Mouse (Mus musculus) heart, embryonic 15.5 days (tissue): ENCODE measurements around the gene Gprasp1. TPM values are rescaled to one million over a fixed set of nuclear protein-coding genes. Genes with fewer than 3 reads are reported as not detected.
"Not testable (repeated sequence)": the region's sequence is repeated elsewhere in the genome, so short reads cannot be mapped to it uniquely, and the experiment has no call there.

Source experiments
- ATAC-seq: fragments of 200-750 bp; cut with Nextera tagmentation; replicated peaks from 2 replicates; pipeline ENCODE4 v1.8.0; 2017; ENCODE audit warnings: low read depth, moderate TSS enrichment; ENCODE audit not compliant: insufficient number of reproducible peaks, insufficient read depth, low FRiP score
- H3K27ac ChIP-seq: fragments of 300-500 bp; sonication (generic); 2 replicates; pipeline ENCODE4 v1.5.1; 2015; ENCODE audit warnings: mild to moderate bottlenecking, inconsistent platforms
- H3K27me3 ChIP-seq: fragments of 300-500 bp; sonication (generic); 2 replicates; pipeline ENCODE4 v1.6.1; 2015; ENCODE audit warnings: inconsistent platforms
- H3K36me3 ChIP-seq: fragments of 300-500 bp; sonication (generic); 2 replicates; pipeline ENCODE4 v1.6.1; 2015; ENCODE audit warnings: mild to moderate bottlenecking, inconsistent platforms
- H3K4me1 ChIP-seq: fragments of 300-500 bp; sonication (generic); replicated peaks from 2 replicates; pipeline ENCODE4 v1.6.1; 2015; ENCODE audit warnings: inconsistent platforms
- H3K4me2 ChIP-seq: fragments of 300-500 bp; sonication (generic); 2 replicates; pipeline ENCODE4 v1.6.1; 2015; ENCODE audit warnings: inconsistent platforms, mild to moderate bottlenecking, moderate library complexity
- H3K4me3 ChIP-seq: fragments of 300-500 bp; sonication (generic); 2 replicates; pipeline ENCODE4 v1.5.1; 2015; ENCODE audit warnings: mild to moderate bottlenecking, inconsistent platforms
- H3K9ac ChIP-seq: fragments of 300-500 bp; sonication (generic); 2 replicates; pipeline ENCODE4 v1.6.1; 2015; ENCODE audit warnings: mild to moderate bottlenecking, inconsistent platforms
- H3K9me3 ChIP-seq: fragments of 300-500 bp; sonication (generic); replicated peaks from 2 replicates; pipeline ENCODE4 v1.6.1; 2016; ENCODE audit warnings: inconsistent platforms
- WGBS: fragments of 180-500 bp; shearing (Covaris S2); methylation state at CpG from one replicate; pipeline ENCODE4 v1.1.7; 2015; ENCODE audit warnings: mixed read lengths; 5-methylcytosine and 5-hydroxymethylcytosine counted together
- polyA plus RNA-seq: library from polyadenylated mRNA; unstranded; fragments of >200 nt; fragmentation: Nextera tagmentation; extraction: Ambion mirVana; gene quantifications from 2 replicates; pipeline ENCODE4 v1.2.1, GENCODE M21; 2015

Gene Gprasp1
- 26.1 and 35.1 TPM in 2 replicates for polyA plus RNA-seq

GRCm38 (mm10) chrX:135742304-135743055, at the start of gene Gprasp1, which contains the start of gene Armcx5:
Gene Gprasp1, plus strand, starts transcription at chrX:135742733.
Gene Armcx5, plus strand, starts transcription at chrX:135742733.
- H3K36me3 ChIP-seq, result peaks cover 2% of the 10 kb centered on the region; the same call in 1 of the 2 replicates
- H3K9ac ChIP-seq, result peak within 1 kb of the TSS; percentile 69
- 13% methylated on average over 48 of the region's 48 CpGs for WGBS
- H3K27me3 ChIP-seq, result no peaks in the 10 kb centered on the region
- 0 out of 2 replicates have a peak, but pooled peaks cover 3% of the 10 kb centered on the region for H3K4me1 ChIP-seq
- ATAC-seq, result peak; percentile 83
- peak within 1 kb of the TSS; percentile 61 for H3K4me2 ChIP-seq
- no peaks in the 10 kb centered on the region for H3K9me3 ChIP-seq
- peak within 1 kb of the TSS; percentile 70 for H3K27ac ChIP-seq
- peak within 1 kb of the TSS; percentile 64 for H3K4me3 ChIP-seq

DNA sequence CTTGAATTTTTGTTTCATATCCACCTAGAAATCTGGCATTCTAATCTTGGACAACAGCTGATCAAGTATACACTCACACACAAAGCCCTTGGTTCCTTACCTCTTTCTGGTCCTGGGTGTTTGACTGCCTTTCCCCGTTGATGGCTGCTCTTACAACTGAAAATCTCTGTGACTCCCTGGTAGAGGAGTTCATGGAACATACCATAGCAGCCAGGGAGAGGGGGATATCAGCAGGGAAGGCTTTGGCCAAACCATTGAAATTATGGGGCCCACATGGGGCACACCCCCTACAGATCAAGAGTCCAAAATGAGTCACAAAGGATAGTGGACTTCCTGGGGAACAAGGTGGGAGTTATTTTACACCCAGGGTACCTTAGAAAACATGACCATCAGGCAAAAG, 48.9 kb upstream of the Gprasp1 start, which contains the start of gene Tcp11x2:
Gene Tcp11x2, minus strand, starts transcription at position 158 of the 400 bp plus-strand sequence.
- H3K4me3 ChIP-seq, result no peak within 1 kb of the TSS
- H3K27me3 ChIP-seq, result no peaks in the 10 kb centered on the region
- no peak within 1 kb of the TSS for H3K4me2 ChIP-seq
- WGBS, result 40% methylated on average over 1 of the region's 1 CpGs
- no peak within 1 kb of the TSS for H3K27ac ChIP-seq
- H3K36me3 ChIP-seq, result no peaks in the 10 kb centered on the region
- H3K9ac ChIP-seq, result no peak within 1 kb of the TSS
- no peaks in the 10 kb centered on the region for H3K9me3 ChIP-seq
- H3K4me1 ChIP-seq, result no peaks in the 10 kb centered on the region
- ATAC-seq, result no peak

GRCm38 (mm10) chrX:135703111-135703510, 39.4 kb upstream of the Gprasp1 start:
- WGBS, result 82% methylated on average over 1 of the region's 1 CpGs
- Histone ChIP-seq H3K4me2 (no peak overlapping the region), H3K27ac (no peak overlapping the region), H3K9ac (no peak overlapping the region), H3K27me3 (no peaks in the 10 kb centered on the region), H3K9me3 (no peaks in the 10 kb centered on the region), H3K4me1 (no peaks in the 10 kb centered on the region), H3K4me3 (no peak overlapping the region), H3K36me3 (no peaks in the 10 kb centered on the region)
- ATAC-seq, result no peak

- H3K36me3 ChIP-seq, result no peaks in the 10 kb centered on the region
- H3K4me3 ChIP-seq, result no peak overlapping the region
- ATAC-seq, result no peak
- WGBS, result 32% methylated on average over 2 of the region's 2 CpGs
- no peaks in the 10 kb centered on the region for H3K9me3 ChIP-seq
- no peak overlapping the region for H3K27ac ChIP-seq
- H3K27me3 ChIP-seq, result no peaks in the 10 kb centered on the region
- H3K4me1 ChIP-seq, result no peaks in the 10 kb centered on the region
- no peak overlapping the region for H3K9ac ChIP-seq
- no peak overlapping the region for H3K4me2 ChIP-seq
Measured at GRCm38 (mm10) chrX:135704349-135704748, 38.2 kb upstream of the Gprasp1 start.

DNA sequence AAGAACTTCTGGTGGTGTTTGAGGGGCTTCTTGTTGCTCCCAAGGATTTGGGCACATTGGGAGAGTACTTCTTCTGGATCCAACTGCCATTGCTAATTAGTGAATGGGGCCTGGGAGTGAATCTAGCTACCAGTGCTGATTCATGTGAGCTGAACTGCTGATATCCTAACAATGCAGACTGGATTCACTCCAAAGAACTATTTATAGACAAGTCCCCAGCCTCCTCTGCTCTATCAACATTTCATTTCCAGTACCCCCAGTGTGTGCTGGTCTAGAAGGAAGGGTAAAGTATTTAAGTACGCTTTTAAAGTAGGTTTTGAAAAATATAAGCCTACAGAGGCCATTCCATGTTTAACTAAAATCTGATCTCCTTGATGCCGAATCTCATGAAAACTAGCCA, 29.7 kb upstream of the Gprasp1 start:
- H3K4me1 ChIP-seq, result no peaks in the 10 kb centered on the region
- 56% methylated on average over 2 of the region's 2 CpGs for WGBS
- H3K36me3 ChIP-seq, result no peaks in the 10 kb centered on the region
- no peak overlapping the region for H3K4me3 ChIP-seq
- no peak for ATAC-seq
- H3K27me3 ChIP-seq, result no peaks in the 10 kb centered on the region
- no peak overlapping the region for H3K4me2 ChIP-seq
- H3K9me3 ChIP-seq, result no peaks in the 10 kb centered on the region
- peak overlapping the region; percentile 67 for H3K27ac ChIP-seq
- H3K9ac ChIP-seq, result no peak overlapping the region

- H3K9ac ChIP-seq, result no peak within 1 kb of the TSS
- H3K4me2 ChIP-seq, result no peak within 1 kb of the TSS
- no peaks in the 10 kb centered on the region for H3K36me3 ChIP-seq
- no peaks in the 10 kb centered on the region for H3K9me3 ChIP-seq
- no peak within 1 kb of the TSS for H3K27ac ChIP-seq
- no peaks in the 10 kb centered on the region for H3K27me3 ChIP-seq
- no peak within 1 kb of the TSS for H3K4me3 ChIP-seq
- no peak for ATAC-seq
- H3K4me1 ChIP-seq, result no peaks in the 10 kb centered on the region
- WGBS, result 83% methylated on average over 10 of the region's 10 CpGs
Measured at GRCm38 (mm10) chrX:135725161-135725560, 17.4 kb upstream of the Gprasp1 start, which contains the start of gene Tmsb15a. Gene Tmsb15a, minus strand, starts transcription at chrX:135725261.

GRCm38 (mm10) chrX:135738730-135739520, 3.6 kb upstream of the Gprasp1 start:
- no peaks in the 10 kb centered on the region for H3K9me3 ChIP-seq
- no peak overlapping the region for H3K27ac ChIP-seq
- no peak overlapping the region for H3K4me3 ChIP-seq
- H3K36me3 ChIP-seq, result no peaks in the 10 kb centered on the region
- no peaks in the 10 kb centered on the region for H3K27me3 ChIP-seq
- no peak for ATAC-seq
- WGBS, result 92% methylated on average over 2 of the region's 2 CpGs
- H3K4me2 ChIP-seq, result no peak overlapping the region
- H3K4me1 ChIP-seq, result 0 out of 2 replicates have a peak, but pooled peaks cover 3% of the 10 kb centered on the region
- no peak overlapping the region for H3K9ac ChIP-seq

DNA sequence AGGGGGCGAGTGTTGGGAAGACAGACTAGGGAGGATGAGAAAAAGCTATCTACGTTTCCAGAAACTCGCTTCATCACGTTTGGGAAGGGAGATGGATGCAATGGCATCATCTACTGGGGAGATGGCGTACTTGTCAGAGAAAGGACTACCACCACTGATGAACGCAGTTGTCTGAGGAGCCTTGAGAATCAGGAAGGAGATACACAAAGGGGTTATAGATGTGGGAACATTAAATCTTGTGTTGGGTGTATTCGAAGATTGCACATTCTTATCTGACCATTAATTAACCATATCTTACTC, 473 bp downstream of the Gprasp1 start:
- Histone ChIP-seq H3K9ac (peak overlapping the region; percentile 69), H3K4me3 (peak overlapping the region; percentile 64), H3K4me2 (peak overlapping the region; percentile 56), H3K9me3 (no peaks in the 10 kb centered on the region), H3K27ac (peak overlapping the region; percentile 70), H3K36me3 (peaks cover 4% of the 10 kb centered on the region; the same call in 1 of the 2 replicates), H3K27me3 (no peaks in the 10 kb centered on the region), H3K4me1 (0 out of 2 replicates have a peak, but pooled peaks cover 3% of the 10 kb centered on the region)
- ATAC-seq, result no peak
- WGBS, result 18% methylated on average over 7 of the region's 7 CpGs

DNA sequence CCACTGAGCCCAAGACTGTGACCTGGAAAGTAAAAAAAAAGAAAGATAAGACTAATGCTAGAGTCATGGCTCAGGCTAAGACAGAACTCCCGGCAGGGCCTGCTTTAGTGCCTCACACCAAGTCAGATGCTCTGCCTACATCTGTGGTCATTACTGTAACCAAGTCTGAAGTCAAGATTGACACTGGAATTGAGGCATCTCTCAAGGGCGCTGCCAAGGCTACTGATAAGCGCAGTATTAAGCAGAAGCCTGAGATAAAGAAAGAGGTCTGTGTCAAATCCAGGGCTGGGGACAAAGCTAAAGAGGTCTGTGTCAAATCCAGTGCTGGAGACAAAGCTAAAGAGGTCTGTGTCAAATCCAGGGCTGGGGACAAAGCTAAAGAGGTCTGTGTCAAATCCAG, 2.8 kb downstream of the Gprasp1 start:
- ATAC-seq, result not testable (repeated sequence)
- WGBS, result 69% methylated on average over 3 of the region's 3 CpGs

GRCm38 (mm10) chrX:135752832-135753231, 10.3 kb downstream of the Gprasp1 start:
- Histone ChIP-seq H3K9ac (no peak overlapping the region), H3K4me2 (no peak overlapping the region), H3K36me3 (peaks cover 3% of the 10 kb centered on the region; the same call in 1 of the 2 replicates), H3K27me3 (no peaks in the 10 kb centered on the region), H3K4me1 (no peaks in the 10 kb centered on the region), H3K27ac (no peak overlapping the region), H3K9me3 (no peaks in the 10 kb centered on the region), H3K4me3 (no peak overlapping the region)
- 5% methylated on average over 2 of the region's 2 CpGs for WGBS
- no peak for ATAC-seq

More for the DNA sequence above, 2.8 kb downstream of the Gprasp1 start:
- not testable (repeated sequence) for H3K27ac ChIP-seq, H3K4me1 ChIP-seq, H3K4me2 ChIP-seq, H3K9ac ChIP-seq, H3K9me3 ChIP-seq, H3K27me3 ChIP-seq, H3K4me3 ChIP-seq, H3K36me3 ChIP-seq

DNA sequence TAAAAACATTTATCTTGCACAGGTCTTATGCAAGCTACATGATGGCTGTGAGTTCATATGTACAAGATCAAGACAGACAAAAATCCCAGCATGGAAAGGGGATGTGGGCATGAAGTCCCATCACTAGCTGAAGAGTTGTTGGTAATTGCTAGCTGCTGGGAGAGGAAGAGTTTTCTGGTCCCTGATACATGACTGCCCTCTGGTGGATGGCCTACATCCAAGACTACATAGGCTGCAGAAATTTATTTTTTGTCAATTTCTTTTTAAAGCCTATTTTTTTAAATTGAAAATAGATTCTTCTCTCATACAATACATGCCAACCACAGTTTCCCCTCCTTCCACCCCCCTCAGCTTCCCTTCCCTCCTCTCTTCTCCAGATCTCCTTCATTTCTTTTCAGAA, 19.2 kb downstream of the Gprasp1 start:
- Histone ChIP-seq H3K27me3 (no peaks in the 10 kb centered on the region), H3K9me3 (no peaks in the 10 kb centered on the region), H3K4me3 (no peak overlapping the region), H3K9ac (no peak overlapping the region), H3K4me2 (no peak overlapping the region), H3K4me1 (no peaks in the 10 kb centered on the region), H3K36me3 (peaks cover 8% of the 10 kb centered on the region; the same call in 1 of the 2 replicates), H3K27ac (no peak overlapping the region)
- ATAC-seq, result no peak
